Mouse (Mus musculus) left cerebral cortex, adult 9 months (tissue): Measurements from ENCODE around the gene Qrich1.

Experiments
- DNase-seq, 2 experiments: peaks; one replicate each; pipeline ENCODE4 v3.0.0; 2022; ENCODE audit warnings: low spot score in 2 of 2

Qrich1 gene

GRCm38 (mm10) chr9:108492043-108492750, 24.4 kb upstream of the Qrich1 start:
- no peak for DNase-seq

- DNase-seq, result no peak
Observed at GRCm38 (mm10) chr9:108493246-108493645, 23.4 kb upstream of the Qrich1 start.

GRCm38 (mm10) chr9:108494146-108494825, 22.3 kb upstream of the Qrich1 start:
- no peak for DNase-seq

GRCm38 (mm10) chr9:108494905-108495304, 21.7 kb upstream of the Qrich1 start:
- DNase-seq, result no peak

GRCm38 (mm10) chr9:108499231-108499630, 17.4 kb upstream of the Qrich1 start:
- no peak for DNase-seq

- DNase-seq, result no peak
Observed at GRCm38 (mm10) chr9:108499943-108500342, 16.7 kb upstream of the Qrich1 start.

GRCm38 (mm10) chr9:108506901-108507300, 9.7 kb upstream of the Qrich1 start:
- DNase-seq, result no peak

GRCm38 (mm10) chr9:108507619-108508434, 8.8 kb upstream of the Qrich1 start, which contains the start of gene Qars:
TSS of gene Qars (plus strand) at chr9:108507706.
- DNase-seq, result peak; percentile 85 to 95

GRCm38 (mm10) chr9:108508776-108509175, 7.8 kb upstream of the Qrich1 start:
- no peak for DNase-seq

- DNase-seq, result peak in 1 of 2 experiments; percentile 72
Observed at GRCm38 (mm10) chr9:108517253-108517930, 786 bp downstream of the Qrich1 start.

- DNase-seq, result peak in 1 of 2 experiments; percentile 37
Observed at GRCm38 (mm10) chr9:108517931-108518332, 1.3 kb downstream of the Qrich1 start.

- no peak for DNase-seq
Observed at GRCm38 (mm10) chr9:108521604-108522003, 5.0 kb downstream of the Qrich1 start.

- DNase-seq, result no peak
Observed at GRCm38 (mm10) chr9:108523341-108523740, 6.7 kb downstream of the Qrich1 start.

GRCm38 (mm10) chr9:108525400-108525799, 8.8 kb downstream of the Qrich1 start:
- no peak for DNase-seq

GRCm38 (mm10) chr9:108530954-108531353, 14.3 kb downstream of the Qrich1 start:
- no peak for DNase-seq

GRCm38 (mm10) chr9:108531496-108531895, 14.9 kb downstream of the Qrich1 start:
- no peak for DNase-seq

GRCm38 (mm10) chr9:108540846-108541245, 24.2 kb downstream of the Qrich1 start:
- DNase-seq, result no peak

GRCm38 (mm10) chr9:108545986-108546385, 29.4 kb downstream of the Qrich1 start:
- no peak for DNase-seq

GRCm38 (mm10) chr9:108546875-108547274, 30.3 kb downstream of the Qrich1 start:
- no peak for DNase-seq

- DNase-seq, result no peak
Observed at GRCm38 (mm10) chr9:108559169-108559568, 42.6 kb downstream of the Qrich1 start.

GRCm38 (mm10) chr9:108560227-108560841, 43.7 kb downstream of the Qrich1 start, which contains the start of gene Impdh2:
TSS of gene Impdh2 (plus strand) at chr9:108560286.
- peak; percentile 85 to 95 for DNase-seq
